Mouse (Mus musculus): Measurements from ENCODE around the gene Cysrt1. TPM values are rescaled to one million over a fixed set of nuclear protein-coding genes. Genes with fewer than 3 reads are reported as not detected.
A peak's percentile ranks its signal among the peaks of the same experiment; 100 is the strongest.

The Cysrt1 gene
- polyA plus RNA-seq, 1 experiment from 2014 or later, result not detected

GRCm38 (mm10) chr2:25213266-25213865 is 28.9 kb downstream of the Cysrt1 start:
- no peak for ATAC-seq (ENCODE audit: insufficient read depth, low FRiP score, low TSS enrichment)
- peaks cover 10% of the 10 kb centered on the region for H3K4me1 ChIP-seq (ENCODE audit: control insufficient read depth, insufficient read depth, low read length)

DNA sequence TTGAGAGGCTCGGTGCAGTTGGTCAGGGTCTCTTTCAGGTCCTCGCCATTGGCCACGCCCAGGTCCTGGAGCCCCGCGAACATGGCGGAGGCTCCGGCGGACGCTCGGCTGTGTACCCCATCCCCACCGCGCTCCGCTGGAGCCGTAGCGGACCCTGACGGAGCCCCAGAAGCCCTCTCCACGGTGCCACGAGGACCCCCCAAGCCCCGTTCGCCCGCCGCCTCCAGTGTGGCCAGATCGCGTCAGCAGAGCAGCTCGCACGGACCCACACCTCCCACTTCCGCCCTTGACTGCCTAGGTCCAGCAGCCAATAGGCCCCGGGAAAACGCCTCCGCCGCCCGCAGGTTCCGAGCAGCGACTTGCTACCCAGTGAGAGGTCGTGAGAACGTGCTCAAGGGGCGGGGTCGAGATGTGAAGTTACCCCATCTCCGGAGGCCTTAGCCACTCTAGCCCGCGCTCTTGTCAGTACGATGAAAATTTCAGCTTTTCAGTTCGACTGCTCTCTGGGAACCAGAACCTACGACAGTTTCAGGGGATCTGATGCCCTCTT is 31.1 kb downstream of the Cysrt1 start, which contains the start of gene Nelfb:
Gene Nelfb (minus strand): TSS at position 369 of the 550 bp plus-strand sequence.
- Histone ChIP-seq H3K36me3 (ENCODE audit: control insufficient read depth, insufficient read depth, low read length) (no peaks in the 10 kb centered on the region), H3K4me1 (ENCODE audit: control insufficient read depth, insufficient read depth, low read length) (peaks cover 10% of the 10 kb centered on the region), H3K9me3 (ENCODE audit: control insufficient read depth, low read length) (no peaks in the 10 kb centered on the region), H3K4me3 (ENCODE audit: low read depth, low read length) (peak within 1 kb of the TSS; percentile 87), H3K27ac (ENCODE audit: low read depth, low read length) (peak within 1 kb of the TSS; percentile 78), H3K27me3 (ENCODE audit: control insufficient read depth, insufficient read depth, low read length) (no peaks in the 10 kb centered on the region), H3K4me2 (ENCODE audit: low read depth) (peak within 1 kb of the TSS; percentile 91), H3K9ac (ENCODE audit: low read length) (peak within 1 kb of the TSS; percentile 92)
- DNase-seq (ENCODE audit: low spot score) (peak; percentile 91), ATAC-seq (ENCODE audit: insufficient read depth, low FRiP score, low TSS enrichment) (peak; percentile 93)
- WGBS, result under 1% methylated on average over 44 of the region's 44 CpGs

More at GRCm38 (mm10) chr2:25213266-25213865, 28.9 kb downstream of the Cysrt1 start:
- Histone ChIP-seq H3K9me3 (ENCODE audit: control insufficient read depth, low read length) (no peaks in the 10 kb centered on the region), H3K36me3 (ENCODE audit: control insufficient read depth, insufficient read depth, low read length) (no peaks in the 10 kb centered on the region), H3K9ac (ENCODE audit: low read length) (no peak overlapping the region), H3K4me2 (ENCODE audit: low read depth) (no peak overlapping the region), H3K27ac (ENCODE audit: low read depth, low read length) (no peak overlapping the region), H3K4me3 (ENCODE audit: low read depth, low read length) (no peak overlapping the region), H3K27me3 (ENCODE audit: control insufficient read depth, insufficient read depth, low read length) (no peaks in the 10 kb centered on the region)
- 64% methylated on average over 23 of the region's 23 CpGs for WGBS
- no peak for DNase-seq (ENCODE audit: low spot score)

DNA sequence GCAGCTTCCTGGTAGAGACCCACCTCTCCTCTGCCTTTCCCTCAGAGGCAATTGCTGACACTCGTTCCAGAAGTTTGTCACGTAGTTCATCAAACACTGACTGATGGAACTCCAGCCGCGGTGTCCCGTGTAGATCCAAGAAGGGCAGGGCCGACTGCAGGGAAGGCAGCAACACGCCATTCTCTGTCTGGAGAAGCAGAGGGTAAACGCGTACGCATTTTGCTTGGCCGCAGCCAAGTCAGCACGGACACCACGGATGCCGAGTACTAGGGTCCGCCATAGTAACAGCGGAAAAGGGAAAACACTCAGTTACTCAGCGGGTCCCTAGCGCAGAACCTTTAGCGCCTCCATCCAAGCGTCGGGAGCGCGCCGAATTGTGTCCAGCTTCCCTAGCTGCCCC is 31.6 kb downstream of the Cysrt1 start:
- WGBS, result under 1% methylated on average over 24 of the region's 24 CpGs
- ATAC-seq (ENCODE audit: insufficient read depth, low FRiP score, low TSS enrichment), result no peak
- peak overlapping the region; percentile 91 for H3K4me2 ChIP-seq (ENCODE audit: low read depth)
- H3K27ac ChIP-seq (ENCODE audit: low read depth, low read length), result peak overlapping the region; percentile 78
- peaks cover 10% of the 10 kb centered on the region for H3K4me1 ChIP-seq (ENCODE audit: control insufficient read depth, insufficient read depth, low read length)
- H3K9me3 ChIP-seq (ENCODE audit: control insufficient read depth, low read length), result no peaks in the 10 kb centered on the region
- no peaks in the 10 kb centered on the region for H3K27me3 ChIP-seq (ENCODE audit: control insufficient read depth, insufficient read depth, low read length)
- H3K4me3 ChIP-seq (ENCODE audit: low read depth, low read length), result peak overlapping the region; percentile 87
- no peak for DNase-seq (ENCODE audit: low spot score)
- peak overlapping the region; percentile 92 for H3K9ac ChIP-seq (ENCODE audit: low read length)
- peaks cover 5% of the 10 kb centered on the region for H3K36me3 ChIP-seq (ENCODE audit: control insufficient read depth, insufficient read depth, low read length)

- Histone ChIP-seq H3K27me3 (ENCODE audit: control insufficient read depth, insufficient read depth, low read length) (no peaks in the 10 kb centered on the region), H3K27ac (ENCODE audit: low read depth, low read length) (no peak overlapping the region), H3K9me3 (ENCODE audit: control insufficient read depth, low read length) (no peaks in the 10 kb centered on the region), H3K4me2 (ENCODE audit: low read depth) (no peak overlapping the region), H3K36me3 (ENCODE audit: control insufficient read depth, insufficient read depth, low read length) (peaks cover 17% of the 10 kb centered on the region), H3K4me3 (ENCODE audit: low read depth, low read length) (no peak overlapping the region), H3K4me1 (ENCODE audit: control insufficient read depth, insufficient read depth, low read length) (peaks cover 10% of the 10 kb centered on the region), H3K9ac (ENCODE audit: low read length) (no peak overlapping the region)
- DNase-seq (ENCODE audit: low spot score) (no peak), ATAC-seq (ENCODE audit: insufficient read depth, low FRiP score, low TSS enrichment) (no peak)
- 74% methylated on average over 1 of the region's 1 CpGs for WGBS
These were observed 34.7 kb downstream of the Cysrt1 start for GRCm38 (mm10) chr2:25207593-25207992.

DNA sequence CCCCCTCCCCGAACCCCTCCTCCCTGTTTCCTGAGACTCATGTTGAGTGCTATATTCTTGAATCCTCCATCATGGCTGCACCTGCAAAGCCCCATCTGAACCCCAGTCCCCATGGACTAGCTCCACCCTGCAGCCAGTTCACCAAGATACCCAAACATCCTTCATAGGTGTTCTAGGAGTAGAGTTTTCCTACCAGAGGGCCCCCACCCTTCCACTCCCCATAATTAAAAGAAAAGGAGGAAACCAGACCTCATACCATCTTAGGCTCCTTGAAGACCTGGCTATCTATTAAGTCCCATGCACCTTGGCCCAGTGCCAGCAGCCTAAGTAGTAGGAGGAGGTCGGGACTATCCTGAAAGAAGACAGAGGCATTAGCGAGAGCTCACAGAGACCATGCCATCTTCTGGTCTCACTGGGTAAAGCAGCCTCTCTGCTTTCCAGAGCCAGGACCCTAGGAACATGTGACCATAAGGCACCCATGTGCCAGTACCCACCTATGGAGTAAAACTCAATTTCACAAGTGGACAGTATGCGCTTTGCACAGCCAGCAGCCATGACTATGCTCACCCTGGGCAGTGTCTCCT is 38.5 kb downstream of the Cysrt1 start:
- ATAC-seq (ENCODE audit: insufficient read depth, low FRiP score, low TSS enrichment), result no peak
- Histone ChIP-seq H3K27ac (ENCODE audit: low read depth, low read length) (no peak overlapping the region), H3K9me3 (ENCODE audit: control insufficient read depth, low read length) (no peaks in the 10 kb centered on the region), H3K36me3 (ENCODE audit: control insufficient read depth, insufficient read depth, low read length) (peaks cover 22% of the 10 kb centered on the region), H3K4me3 (ENCODE audit: low read depth, low read length) (no peak overlapping the region), H3K4me2 (ENCODE audit: low read depth) (no peak overlapping the region), H3K4me1 (ENCODE audit: control insufficient read depth, insufficient read depth, low read length) (no peaks in the 10 kb centered on the region), H3K9ac (ENCODE audit: low read length) (no peak overlapping the region), H3K27me3 (ENCODE audit: control insufficient read depth, insufficient read depth, low read length) (no peaks in the 10 kb centered on the region)
- no peak for DNase-seq (ENCODE audit: low spot score)
- 71% methylated on average over 4 of the region's 4 CpGs for WGBS

- Histone ChIP-seq H3K27me3 (ENCODE audit: control insufficient read depth, insufficient read depth, low read length) (peaks cover 13% of the 10 kb centered on the region), H3K36me3 (ENCODE audit: control insufficient read depth, insufficient read depth, low read length) (peaks cover 17% of the 10 kb centered on the region), H3K27ac (ENCODE audit: low read depth, low read length) (no peak overlapping the region), H3K9me3 (ENCODE audit: control insufficient read depth, low read length) (no peaks in the 10 kb centered on the region), H3K9ac (ENCODE audit: low read length) (no peak overlapping the region), H3K4me1 (ENCODE audit: control insufficient read depth, insufficient read depth, low read length) (no peaks in the 10 kb centered on the region), H3K4me2 (ENCODE audit: low read depth) (no peak overlapping the region), H3K4me3 (ENCODE audit: low read depth, low read length) (no peak overlapping the region)
- ATAC-seq (ENCODE audit: insufficient read depth, low FRiP score, low TSS enrichment) (no peak), DNase-seq (ENCODE audit: low spot score) (no peak)
- WGBS, result 91% methylated on average over 2 of the region's 2 CpGs
These were observed 41.6 kb downstream of the Cysrt1 start for GRCm38 (mm10) chr2:25200631-25201030.

- no peak overlapping the region for H3K4me3 ChIP-seq (ENCODE audit: low read depth, low read length)
- DNase-seq (ENCODE audit: low spot score) (no peak), ATAC-seq (ENCODE audit: insufficient read depth, low FRiP score, low TSS enrichment) (no peak)
- peaks cover 19% of the 10 kb centered on the region for H3K27me3 ChIP-seq (ENCODE audit: control insufficient read depth, insufficient read depth, low read length)
- H3K4me1 ChIP-seq (ENCODE audit: control insufficient read depth, insufficient read depth, low read length), result no peaks in the 10 kb centered on the region
- no peaks in the 10 kb centered on the region for H3K9me3 ChIP-seq (ENCODE audit: control insufficient read depth, low read length)
- no peak overlapping the region for H3K4me2 ChIP-seq (ENCODE audit: low read depth)
- peaks cover 5% of the 10 kb centered on the region; the same call in 1 of the 2 replicates for H3K36me3 ChIP-seq (ENCODE audit: control insufficient read depth, insufficient read depth, low read length)
- H3K9ac ChIP-seq (ENCODE audit: low read length), result no peak overlapping the region
- H3K27ac ChIP-seq (ENCODE audit: low read depth, low read length), result no peak overlapping the region
These were observed 44.3 kb downstream of the Cysrt1 start for GRCm38 (mm10) chr2:25197946-25198345.

- DNase-seq (ENCODE audit: low spot score) (no peak), ATAC-seq (ENCODE audit: insufficient read depth, low FRiP score, low TSS enrichment) (no peak)
- Histone ChIP-seq H3K27ac (ENCODE audit: low read depth, low read length) (no peak overlapping the region), H3K9me3 (ENCODE audit: control insufficient read depth, low read length) (no peaks in the 10 kb centered on the region), H3K9ac (ENCODE audit: low read length) (no peak overlapping the region), H3K4me1 (ENCODE audit: control insufficient read depth, insufficient read depth, low read length) (no peaks in the 10 kb centered on the region), H3K36me3 (ENCODE audit: control insufficient read depth, insufficient read depth, low read length) (peaks cover 4% of the 10 kb centered on the region; the same call in 1 of the 2 replicates), H3K4me3 (ENCODE audit: low read depth, low read length) (no peak overlapping the region), H3K27me3 (ENCODE audit: control insufficient read depth, insufficient read depth, low read length) (peaks cover 19% of the 10 kb centered on the region), H3K4me2 (ENCODE audit: low read depth) (no peak overlapping the region)
- WGBS, result 24% methylated on average over 2 of the region's 2 CpGs
These were observed 45.1 kb downstream of the Cysrt1 start for GRCm38 (mm10) chr2:25197191-25197590.

Data from neural tube, embryonic 11.5 days (tissue).